Mouse (Mus musculus) ES-CJ7 (cell line): ENCODE measurements at regions not wholly inside any gene's neighbourhood (a gene's known extent, or its start where the extent isn't known, plus 50 kb on each side); places are given as distances from the start of the nearest gene placed in this dataset.

Experiments used
- DNase-seq: peaks from one replicate; pipeline ENCODE4 v3.0.0; 2011; ENCODE audit warnings: low read depth, low spot score

DNA sequence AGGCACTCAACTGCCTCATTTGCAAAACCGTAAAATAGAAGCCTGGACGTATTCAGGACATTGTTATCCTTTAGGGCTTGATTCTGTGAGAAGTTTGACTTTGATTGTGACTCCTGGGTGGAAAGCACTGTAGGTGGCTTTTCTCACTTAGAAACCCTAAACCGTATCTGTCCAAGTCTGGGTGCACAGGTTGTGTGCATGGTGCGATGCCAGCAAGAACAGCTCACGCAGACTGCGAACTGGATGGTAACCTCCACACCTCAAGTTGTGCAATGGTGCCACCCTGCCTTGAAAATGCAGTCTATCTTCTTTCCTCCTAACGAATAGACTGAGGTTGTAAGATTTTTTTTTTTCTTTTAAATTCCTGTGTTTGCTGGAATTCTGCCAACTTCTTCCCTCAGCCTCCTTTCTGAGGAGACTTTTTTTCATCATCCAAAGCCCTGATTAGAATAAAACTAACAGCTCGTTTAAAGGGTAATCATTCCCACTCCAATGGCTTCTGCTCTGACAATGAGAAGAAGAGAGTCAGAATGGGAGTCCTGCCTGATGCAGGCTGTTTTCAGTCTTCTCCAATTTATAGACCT lies 383.8 kb upstream of the Slc30a5 start:
- DNase-seq = no peak

- DNase-seq = no peak
These were observed 383.2 kb upstream of the Slc30a5 start for GRCm38 (mm10) chr13:101216421-101216820.

GRCm38 (mm10) chr13:101215792-101216221 lies 382.6 kb upstream of the Slc30a5 start:
- no peak for DNase-seq

DNA sequence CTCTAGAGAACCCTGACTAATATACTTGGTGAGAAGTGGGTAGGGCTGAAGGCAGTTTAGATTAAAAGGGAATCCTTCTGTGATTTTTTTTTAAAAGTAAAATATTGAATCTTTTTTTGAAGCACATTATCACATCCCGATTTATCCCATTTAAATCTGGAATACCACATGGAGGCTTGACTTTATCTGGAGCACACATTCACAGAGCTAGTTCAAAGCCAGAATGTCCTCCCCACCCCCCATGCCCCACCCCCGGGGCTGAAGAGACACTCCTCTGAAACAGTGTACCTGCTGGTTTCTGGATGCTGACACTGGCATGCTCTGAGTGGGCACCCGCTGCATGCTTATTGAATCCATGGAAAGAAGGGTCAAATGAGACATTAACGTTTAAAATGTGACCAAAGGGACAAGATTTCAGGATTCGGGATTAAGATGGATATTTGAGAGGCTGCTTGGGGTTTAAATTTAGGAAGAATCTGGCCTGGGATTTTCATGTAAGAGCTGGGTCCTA lies 382.0 kb upstream of the Slc30a5 start:
- DNase-seq = no peak

DNA sequence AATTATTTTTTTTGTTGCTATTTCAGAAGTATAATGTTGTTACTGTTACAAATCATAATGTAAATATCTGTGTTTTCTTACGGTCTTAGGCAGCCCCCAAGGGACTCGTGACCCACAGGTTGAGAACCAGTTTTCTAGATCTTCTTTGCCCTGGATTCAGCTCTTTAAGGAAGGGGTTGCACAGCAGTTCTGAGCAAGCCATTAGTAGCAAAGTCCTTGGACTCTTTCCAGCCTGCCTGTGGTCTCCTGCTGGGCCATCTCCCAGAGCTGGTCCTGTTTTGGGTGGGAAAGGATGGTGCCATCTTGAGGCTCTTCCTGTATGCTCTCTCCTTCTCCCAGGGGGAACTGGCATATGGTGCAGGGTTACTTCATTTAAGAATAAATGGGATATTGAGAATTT lies 380.9 kb upstream of the Slc30a5 start:
- no peak for DNase-seq

- no peak for DNase-seq
These were observed 380.1 kb upstream of the Slc30a5 start for GRCm38 (mm10) chr13:101213121-101213916.

GRCm38 (mm10) chr13:101212341-101212895 lies 379.2 kb upstream of the Slc30a5 start:
- no peak for DNase-seq

DNA sequence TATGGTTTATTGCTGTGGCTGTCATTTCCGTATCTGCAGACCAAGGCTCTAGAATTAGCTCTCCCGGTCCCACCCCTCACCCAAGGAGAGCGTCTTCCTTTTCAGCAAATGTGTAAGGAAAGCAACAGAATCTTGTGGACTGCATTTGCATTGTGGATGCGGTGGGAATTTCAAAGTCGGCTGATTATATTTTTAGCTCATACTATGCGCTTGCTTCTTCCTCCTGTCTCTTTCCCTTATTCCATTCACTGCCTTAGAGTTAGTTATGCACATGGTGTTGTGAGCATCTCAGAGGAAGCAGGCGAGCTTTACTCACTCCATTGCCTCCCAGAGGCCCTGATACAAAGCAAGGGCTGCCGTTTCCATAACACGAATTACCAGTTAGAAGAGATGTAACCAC lies 375.6 kb upstream of the Slc30a5 start:
- no peak for DNase-seq

GRCm38 (mm10) chr13:101203463-101203862 lies 370.2 kb upstream of the Slc30a5 start:
- DNase-seq = no peak

- DNase-seq = no peak
These were observed 369.5 kb upstream of the Slc30a5 start for GRCm38 (mm10) chr13:101202565-101203313.

DNA sequence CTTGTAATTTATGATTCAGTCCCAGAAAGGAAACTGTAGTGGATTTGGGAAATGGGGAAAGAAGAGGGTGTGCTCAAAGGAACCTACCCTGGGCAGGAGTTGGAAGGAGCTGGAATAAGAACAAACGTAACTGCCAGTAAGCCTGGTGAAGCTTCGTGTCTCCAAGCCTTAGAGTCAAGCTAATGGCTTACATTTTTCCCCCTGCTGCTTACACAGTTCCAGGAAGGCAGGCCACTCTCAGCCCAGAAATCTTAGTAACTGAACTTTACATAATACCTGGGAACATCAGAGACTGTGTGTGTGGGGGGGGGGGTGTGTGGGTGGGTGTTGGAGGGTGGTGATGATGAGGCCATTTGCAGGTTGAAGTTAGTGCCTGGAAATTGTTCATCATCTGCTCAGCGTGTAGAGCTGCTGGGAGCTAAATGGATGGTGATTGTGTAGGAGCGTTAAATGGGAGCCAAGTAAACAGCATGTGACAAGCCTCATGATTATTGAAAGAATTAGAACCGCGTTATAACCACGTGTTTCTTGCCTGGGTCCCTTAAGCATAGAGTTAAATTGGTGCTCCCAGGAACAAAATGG lies 357.1 kb upstream of the Slc30a5 start:
- no peak for DNase-seq

DNA sequence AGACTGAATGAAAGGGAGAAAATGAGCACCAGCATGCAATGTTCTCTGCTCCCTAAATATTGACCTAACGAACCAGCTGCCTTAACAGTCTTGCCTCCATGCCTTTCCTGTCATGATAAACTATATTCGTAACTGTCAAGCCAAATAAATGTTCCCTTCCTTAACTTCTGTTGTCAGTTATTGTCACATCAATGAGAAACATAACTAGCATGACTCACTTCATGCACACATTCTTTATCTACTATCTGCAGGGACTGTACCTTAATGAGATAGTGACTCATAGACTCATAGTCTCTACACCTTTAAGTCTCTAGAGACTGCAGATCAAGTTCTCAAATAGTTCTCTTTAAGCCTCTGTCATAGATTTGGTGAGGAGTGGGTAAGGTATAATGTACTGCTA lies 349.2 kb upstream of the Slc30a5 start:
- DNase-seq = no peak

DNA sequence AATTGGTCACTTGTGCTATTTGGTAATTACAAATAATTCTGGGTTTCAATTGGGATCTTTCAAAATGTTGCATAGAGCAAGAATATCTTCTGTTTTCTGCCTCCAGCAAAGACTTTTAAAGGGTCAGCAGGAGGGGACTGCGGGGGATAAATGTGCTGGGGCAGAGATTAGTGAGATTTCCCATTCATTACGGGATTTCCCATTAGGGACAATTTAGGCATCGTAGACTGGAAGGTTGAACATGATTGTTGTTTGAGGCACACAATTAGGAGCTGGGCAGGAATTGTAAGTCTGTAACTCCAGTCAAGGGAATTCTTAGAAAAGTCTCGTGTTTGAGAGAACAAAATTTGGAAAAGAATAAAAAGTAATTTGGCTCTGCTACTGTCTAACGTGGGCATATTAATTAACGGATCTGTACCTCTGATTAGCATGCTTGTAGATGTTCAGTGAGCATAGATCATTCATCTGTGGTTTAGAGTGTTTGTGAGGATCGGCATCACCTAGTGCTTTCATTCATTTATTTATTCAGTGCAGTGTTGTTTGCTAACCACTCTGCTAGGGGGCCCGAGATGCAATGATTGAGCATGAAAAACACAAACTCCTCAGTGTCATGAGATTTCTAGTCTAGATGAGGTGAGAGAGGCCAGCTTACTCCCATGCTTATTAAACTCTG lies 341.9 kb upstream of the Slc30a5 start:
- no peak for DNase-seq

GRCm38 (mm10) chr13:101161768-101162167 lies 328.5 kb upstream of the Slc30a5 start:
- peak; percentile 7 for DNase-seq

- no peak for DNase-seq
These were observed 326.7 kb upstream of the Slc30a5 start for GRCm38 (mm10) chr13:101159878-101160277.

- DNase-seq = no peak
These were observed 320.5 kb upstream of the Slc30a5 start for GRCm38 (mm10) chr13:101153760-101154159.

- DNase-seq = no peak
These were observed 309.5 kb upstream of the Slc30a5 start for GRCm38 (mm10) chr13:101142761-101143160.

- DNase-seq = no peak
These were observed 309.0 kb upstream of the Slc30a5 start for GRCm38 (mm10) chr13:101142104-101142735.

DNA sequence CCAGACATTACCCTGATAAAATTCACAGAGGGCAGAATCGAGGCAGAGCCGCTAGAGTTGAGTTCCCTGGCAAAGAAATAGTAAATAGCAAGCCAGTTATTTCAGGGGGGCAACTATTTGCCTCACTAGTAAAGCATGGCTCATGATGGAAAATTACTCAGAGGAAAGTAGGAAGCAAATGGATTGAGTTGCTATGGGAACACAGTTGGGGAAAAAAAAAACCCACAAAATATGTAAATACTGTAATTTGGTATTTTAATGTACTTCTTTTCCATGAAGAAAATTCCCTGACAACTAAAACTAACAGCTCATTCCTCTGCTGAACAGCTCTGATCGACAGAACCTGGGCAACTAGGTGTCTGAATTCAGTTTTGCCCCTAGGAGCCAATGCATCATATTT lies 296.2 kb upstream of the Slc30a5 start:
- no peak for DNase-seq

DNA sequence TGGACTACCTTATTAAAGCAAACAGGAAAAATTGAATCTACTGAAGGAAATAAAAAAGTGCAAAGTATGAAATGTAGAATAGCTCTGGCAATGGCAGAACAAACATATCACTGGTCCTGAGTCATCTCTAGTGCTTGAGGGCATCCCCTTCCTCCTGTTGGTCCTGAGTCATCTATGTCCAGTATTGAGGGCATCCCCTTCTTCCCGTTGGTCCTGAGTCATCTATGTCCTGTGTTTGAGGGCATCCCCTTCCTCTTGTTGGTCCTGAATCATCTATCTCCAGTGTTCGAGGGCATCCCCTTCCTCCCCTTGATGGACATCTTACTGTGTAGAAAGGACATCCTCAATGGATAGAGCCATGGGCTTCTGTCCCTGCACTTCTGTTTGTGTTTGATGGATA lies 294.6 kb upstream of the Slc30a5 start:
- no peak for DNase-seq

DNA sequence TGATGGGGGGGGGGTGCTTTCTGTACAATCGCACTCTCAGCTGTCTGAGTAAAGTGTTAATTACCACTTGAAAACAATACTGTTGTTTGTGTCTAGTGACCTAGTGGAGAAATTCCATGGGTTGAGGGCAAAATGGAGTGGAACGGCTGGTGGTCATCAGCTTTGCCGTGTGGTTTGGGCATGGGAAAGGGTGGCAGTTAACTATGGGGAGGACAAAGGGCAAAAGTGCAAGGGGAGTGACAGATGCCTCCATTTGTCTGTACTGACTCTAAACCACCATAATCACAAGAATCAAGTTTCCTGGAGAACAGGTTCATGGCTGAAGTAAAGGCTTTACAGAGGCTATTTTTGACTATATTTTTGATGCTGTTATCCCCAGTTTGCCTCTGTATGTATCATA lies 294.0 kb upstream of the Slc30a5 start:
- no peak for DNase-seq
